Mouse (Mus musculus): ENCODE data around the gene Fam126a.
"Not testable (repeated sequence)": the region's sequence is repeated elsewhere in the genome, so short reads cannot be mapped to it uniquely, and the experiment has no call there.

Gene Fam126a

GRCm38 (mm10) chr5:23902221-23902620 lies 128.3 kb downstream of the Fam126a start:
- no peak for DNase-seq (ENCODE audit: extremely low spot score, low spot score)

GRCm38 (mm10) chr5:23900190-23900589 lies 130.3 kb downstream of the Fam126a start:
- DNase-seq (ENCODE audit: extremely low spot score, low spot score) = no peak

- DNase-seq (ENCODE audit: extremely low spot score, low spot score) = no peak
Measured at GRCm38 (mm10) chr5:23893864-23894771, 136.4 kb downstream of the Fam126a start.

- no peak for DNase-seq (ENCODE audit: extremely low spot score, low spot score)
Measured at GRCm38 (mm10) chr5:23893156-23893863, 137.2 kb downstream of the Fam126a start.

- DNase-seq (ENCODE audit: extremely low spot score, low spot score) = peak; percentile 28
Measured at GRCm38 (mm10) chr5:23890734-23891133, 139.8 kb downstream of the Fam126a start.

- DNase-seq (ENCODE audit: extremely low spot score, low spot score) = no peak
Measured at GRCm38 (mm10) chr5:23889461-23889860, 141.0 kb downstream of the Fam126a start.

- no peak for DNase-seq (ENCODE audit: extremely low spot score, low spot score)
Measured at GRCm38 (mm10) chr5:23887111-23887510, 143.4 kb downstream of the Fam126a start.

GRCm38 (mm10) chr5:23874457-23874856 lies 156.0 kb downstream of the Fam126a start:
- DNase-seq (ENCODE audit: extremely low spot score, low spot score) = no peak

- no peak for DNase-seq (ENCODE audit: extremely low spot score, low spot score)
Measured at GRCm38 (mm10) chr5:23872586-23872985, 157.9 kb downstream of the Fam126a start.

GRCm38 (mm10) chr5:23871323-23871722 lies 159.2 kb downstream of the Fam126a start:
- DNase-seq (ENCODE audit: extremely low spot score, low spot score) = not testable (repeated sequence)

GRCm38 (mm10) chr5:23865941-23866340 lies 164.5 kb downstream of the Fam126a start:
- no peak for DNase-seq (ENCODE audit: extremely low spot score, low spot score)
